Mouse (Mus musculus) ovary, adult 2 months (tissue): ENCODE data around the gene Khdc3. TPM values are rescaled to one million over a fixed set of nuclear protein-coding genes. Genes with fewer than 3 reads are reported as not detected.

ENCODE experiments used
- polyA plus RNA-seq: library from polyadenylated mRNA; depleted of rRNA; stranded (reverse); fragments of >200 nt; gene quantifications from 2 replicates; pipeline ENCODE4 v1.2.3, GENCODE M21; 2012; rRNA removed

Khdc3 gene
- polyA plus RNA-seq: 33.9 and 54.0 TPM in 2 replicates

DNA sequence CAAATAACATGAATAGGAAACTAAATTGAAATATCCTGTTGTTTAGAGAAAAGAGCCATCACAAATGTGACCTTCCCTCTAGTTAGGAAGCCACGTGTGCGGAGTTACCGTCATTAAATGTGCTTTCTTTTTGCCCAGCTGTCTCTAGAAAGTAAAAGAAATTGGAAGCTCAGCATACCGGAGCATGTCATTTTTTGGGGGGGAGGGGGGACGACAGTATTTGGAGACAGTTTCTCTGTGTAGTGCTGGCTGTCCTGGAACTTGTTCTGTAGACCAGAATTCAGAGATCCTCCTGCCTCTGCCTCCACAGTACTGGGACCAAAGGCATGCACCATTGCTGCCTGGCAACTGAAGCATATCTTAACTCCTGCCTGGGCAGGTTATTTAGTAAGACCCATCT, at the start of gene Khdc3:
Gene Khdc3 (plus strand): TSS at position 301 of the 400 bp plus-strand sequence.

DNA sequence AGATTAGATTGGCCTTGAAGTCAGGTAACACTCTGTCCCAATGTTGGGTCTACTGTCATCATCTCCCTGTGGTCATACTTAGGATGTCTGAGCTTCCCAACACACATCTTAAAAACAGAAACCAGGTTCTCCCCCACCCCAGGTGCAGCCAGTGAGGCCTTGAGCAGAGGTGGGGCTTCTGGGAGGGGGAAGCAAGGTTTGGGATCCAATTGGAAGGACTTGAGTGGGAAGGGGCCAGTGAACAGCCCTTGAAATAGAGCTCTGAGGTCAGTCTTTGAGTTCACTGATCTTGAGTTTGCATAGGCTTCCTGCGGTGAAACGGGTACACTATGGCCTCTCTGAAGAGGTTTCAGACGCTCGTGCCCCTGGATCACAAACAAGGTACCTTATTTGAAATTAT, 545 bp downstream of the Khdc3 start, which contains the start of gene Gm20509:
Gene Gm20509 (plus strand): TSS at position 290 of the 400 bp plus-strand sequence.

DNA sequence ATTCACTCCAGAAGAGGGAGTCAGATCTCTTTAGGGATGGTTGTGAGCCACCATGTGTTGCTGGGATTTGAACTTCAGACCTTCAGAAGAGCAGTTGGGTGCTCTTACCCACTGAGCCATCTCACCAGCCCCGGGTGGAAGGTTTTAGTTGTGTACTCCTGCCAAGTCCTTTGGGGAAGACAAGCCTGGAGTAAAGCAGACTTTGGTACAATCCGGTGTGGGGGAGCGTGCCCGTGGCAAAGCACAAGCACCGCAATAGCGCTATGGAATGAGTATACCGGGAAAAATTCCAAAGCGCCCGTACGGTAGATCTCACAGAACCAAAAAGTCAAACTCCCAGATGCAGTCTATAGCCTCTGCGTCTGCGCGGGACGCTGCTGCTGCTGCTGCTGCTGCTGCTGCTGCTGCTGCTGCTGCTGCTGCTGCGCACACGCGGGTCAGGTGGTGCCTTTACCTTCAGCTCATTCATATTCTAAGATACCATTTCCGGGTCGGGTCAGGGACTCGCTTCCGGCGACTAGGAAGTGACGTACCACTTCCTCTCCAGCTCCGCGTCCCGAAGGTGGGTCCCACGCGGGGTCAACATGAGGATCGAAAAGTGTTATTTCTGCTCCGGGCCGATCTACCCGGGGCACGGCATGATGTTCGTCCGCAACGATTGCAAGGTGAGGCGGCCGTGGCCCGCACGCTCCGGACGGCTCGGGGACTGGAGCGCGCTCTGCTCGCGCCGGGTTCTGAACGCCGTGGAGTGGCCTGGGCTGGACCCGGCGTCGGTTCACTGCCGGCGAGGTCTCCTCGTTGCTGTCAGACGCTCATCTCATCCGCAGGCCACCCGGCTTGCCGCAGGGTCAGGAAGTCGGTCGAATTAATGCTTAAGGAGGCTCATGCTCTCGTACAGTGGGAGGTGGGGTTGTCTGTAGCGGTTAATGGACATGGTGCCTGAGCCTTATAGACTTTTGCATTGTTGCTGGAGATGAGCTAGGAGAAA, 11.6 kb downstream of the Khdc3 start, which contains the start of gene Rsl24d1:
Gene Rsl24d1 (plus strand): TSS at position 508 of the 988 bp plus-strand sequence.

Other genes starting within 250 kb of the Khdc3 start
- gene Pygo1, start 176.2 kb upstream of the Khdc3 start, polyA plus RNA-seq: 1.4 and 2.1 TPM in 2 replicates
- gene Dyx1c1, start 143.1 kb upstream of the Khdc3 start, polyA plus RNA-seq: 1.1 and 1.2 TPM in 2 replicates
- gene Gm44503, start 143.0 kb upstream of the Khdc3 start, polyA plus RNA-seq: not detected in 2 replicates
- 8.1 and 8.2 TPM in 2 replicates for gene Ccpg1os, start 116.5 kb upstream of the Khdc3 start, polyA plus RNA-seq
- gene Ccpg1, start 116.4 kb upstream of the Khdc3 start, polyA plus RNA-seq: 4.7 and 5.7 TPM in 2 replicates
- gene Pigb, start 61.5 kb upstream of the Khdc3 start, polyA plus RNA-seq: 9.9 and 12.2 TPM in 2 replicates
- 6.6 and 9.8 TPM in 2 replicates for gene Rab27a, start 57.0 kb upstream of the Khdc3 start, polyA plus RNA-seq
- gene Gm20509, start 634 bp downstream of the Khdc3 start, polyA plus RNA-seq: 0.20 TPM in 1 of 2 replicates, not detected in the other
- gene Rsl24d1, start 11.6 kb downstream of the Khdc3 start, polyA plus RNA-seq: 11.1 and 13.6 TPM in 2 replicates